Mouse (Mus musculus) erythroblast, embryonic 14.5 days (primary cell): ENCODE measurements around the gene Chmp2a.

Experiments used
- GATA1 ChIP-seq: IDR thresholded peaks from 2 replicates; pipeline ENCODE4 v1.6.1; 2012; ENCODE audit warnings: low read length, inconsistent platforms, mixed read lengths
- TAL1 ChIP-seq: IDR thresholded peaks from 3 replicates; pipeline ENCODE4 v1.6.1; 2012; ENCODE audit warnings: low read length, inconsistent platforms, mixed read lengths

DNA sequence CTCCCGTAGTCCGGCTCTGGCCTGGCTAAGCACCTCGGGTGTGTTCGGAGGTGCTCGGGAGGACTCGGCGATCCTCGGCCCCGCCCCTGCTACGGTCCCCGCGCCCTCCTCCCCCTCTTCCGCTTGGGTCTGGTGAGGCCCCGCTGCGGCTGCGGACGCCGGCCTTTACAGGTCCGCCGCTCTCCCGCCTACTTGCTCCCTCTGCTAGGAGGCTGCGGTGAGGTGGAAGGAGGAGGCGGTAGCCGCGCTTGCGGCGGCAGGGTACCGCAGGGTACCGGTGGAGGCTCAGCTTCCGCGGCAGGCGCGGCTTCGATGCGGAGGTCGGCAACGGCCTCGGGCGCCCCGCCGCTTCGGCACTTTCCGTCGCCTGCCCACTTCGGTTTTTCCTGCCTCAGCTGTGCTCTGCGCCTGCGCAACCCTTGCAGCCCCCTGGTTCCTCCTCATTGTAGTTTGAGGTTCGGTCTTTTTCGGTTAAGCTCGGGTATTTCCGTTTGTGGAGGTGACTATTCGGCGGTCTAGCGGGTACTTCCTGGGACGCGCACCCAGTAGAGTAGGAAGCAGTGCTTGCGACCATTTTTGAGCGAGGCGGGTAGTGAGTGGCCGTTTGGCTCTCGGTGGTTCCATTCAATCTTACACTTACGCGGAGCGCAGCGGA lies 3.4 kb upstream of the Chmp2a start, which contains the start of gene Ube2m:
- TF ChIP-seq TAL1 (no peak), GATA1 (no peak)
